Mouse (Mus musculus) hindbrain, embryonic 16.5 days (tissue): ENCODE results near the gene Rragb. TPM values are rescaled to one million over a fixed set of nuclear protein-coding genes. Genes with fewer than 3 reads are reported as not detected.

ENCODE experiments used
- ATAC-seq: fragments of 200-750 bp; cut with Nextera tagmentation; 2 replicates; pipeline ENCODE4 v1.8.0; 2017; ENCODE audit warnings: moderate TSS enrichment, moderate library complexity
- H3K27ac ChIP-seq: fragments of 300-500 bp; sonication (generic); 2 replicates; pipeline ENCODE4 v1.5.1; 2014; ENCODE audit warnings: low read depth, mild to moderate bottlenecking, control low read depth, low read length, moderate library complexity
- H3K27me3 ChIP-seq: fragments of 300-500 bp; sonication (generic); replicated peaks from 2 replicates; pipeline ENCODE4 v1.6.1; 2014; ENCODE audit warnings: low read length; ENCODE audit not compliant: control insufficient read depth, insufficient read depth
- H3K36me3 ChIP-seq: fragments of 300-500 bp; sonication (generic); 2 replicates; pipeline ENCODE4 v1.6.1; 2014; ENCODE audit warnings: mild to moderate bottlenecking, low read length, moderate library complexity, mixed read lengths; ENCODE audit not compliant: control insufficient read depth, insufficient read depth
- H3K4me1 ChIP-seq: fragments of 300-500 bp; sonication (generic); 2 replicates; pipeline ENCODE4 v1.6.1; 2014; ENCODE audit warnings: low read depth, low read length; ENCODE audit not compliant: control insufficient read depth, insufficient read depth
- H3K4me2 ChIP-seq: fragments of 300-500 bp; sonication (generic); 2 replicates; pipeline ENCODE4 v1.6.1; 2014; ENCODE audit warnings: mild to moderate bottlenecking, low read length, control low read depth, moderate library complexity
- H3K4me3 ChIP-seq: fragments of 300-500 bp; sonication (generic); 2 replicates; pipeline ENCODE4 v1.5.1; 2014; ENCODE audit warnings: mild to moderate bottlenecking, low read length, control low read depth, moderate library complexity
- H3K9ac ChIP-seq: fragments of 300-500 bp; sonication (generic); 2 replicates; pipeline ENCODE4 v1.6.1; 2014; ENCODE audit warnings: low read depth, mild to moderate bottlenecking, control low read depth, low read length, moderate library complexity
- H3K9me3 ChIP-seq: fragments of 300-500 bp; sonication (generic); 2 replicates; pipeline ENCODE4 v1.6.1; 2014; ENCODE audit warnings: mild to moderate bottlenecking, low read length, moderate library complexity; ENCODE audit not compliant: control insufficient read depth
- WGBS: fragments of 180-500 bp; shearing (Covaris S2); extraction: QIAGEN DNeasy Blood & Tissue Kit; methylation state at CpG from one replicate; pipeline ENCODE4 v1.1.7; 2014; 5-methylcytosine and 5-hydroxymethylcytosine counted together
- polyA plus RNA-seq: library from polyadenylated mRNA; unstranded; fragments of >200 nt; fragmentation: Nextera tagmentation; extraction: Ambion mirVana; gene quantifications from 2 replicates; pipeline ENCODE4 v1.2.1, GENCODE M21; 2015

Rragb gene
- polyA plus RNA-seq, 1 experiment from 2014 or later: 10.3 TPM

- H3K9ac ChIP-seq: no peak overlapping the region
- H3K27me3 ChIP-seq: no peaks in the 10 kb centered on the region
- no peaks in the 10 kb centered on the region for H3K9me3 ChIP-seq
- no peaks in the 10 kb centered on the region for H3K4me1 ChIP-seq
- no peak overlapping the region for H3K4me3 ChIP-seq
- ATAC-seq: no peak
- WGBS: 82% methylated on average over 1 of the region's 1 CpGs
- H3K4me2 ChIP-seq: no peak overlapping the region
- H3K36me3 ChIP-seq: no peaks in the 10 kb centered on the region
- no peak overlapping the region for H3K27ac ChIP-seq
Measured at GRCm38 (mm10) chrX:153211101-153211500, 71.3 kb downstream of the Rragb start.

Other genes with a start within 250 kb of the Rragb start
- gene Usp51, start 133.5 kb upstream of the Rragb start, polyA plus RNA-seq: 2.8 and 3.1 TPM in 2 replicates
- gene Mageh1, start 102.4 kb upstream of the Rragb start, polyA plus RNA-seq: 116 and 128 TPM in 2 replicates
- gene Foxr2, start 21.2 kb upstream of the Rragb start, polyA plus RNA-seq: 0.67 and 0.83 TPM in 2 replicates
- gene Klf8, start 97.5 kb downstream of the Rragb start, polyA plus RNA-seq: 4.9 and 6.0 TPM in 2 replicates